Mouse (Mus musculus) olfactory bulb, adult 2 months (tissue): Measurements from ENCODE around the gene Pla2g4f.

Source experiments
- CTCF ChIP-seq: fragments of 200-500 bp; IDR thresholded peaks from 2 replicates; pipeline ENCODE4 v1.5.1; 2012; ENCODE audit warnings: low read depth, mild to moderate bottlenecking, low read length, moderate library complexity; ENCODE audit not compliant: insufficient read depth
- POLR2A ChIP-seq: fragments of 200-500 bp; IDR thresholded peaks from 2 replicates; pipeline ENCODE4 v1.6.1; 2012; ENCODE audit warnings: mild to moderate bottlenecking, low read depth, low read length, moderate library complexity; ENCODE audit not compliant: insufficient read depth

- TF ChIP-seq CTCF (no peak), POLR2A (no peak)
Observed at GRCm38 (mm10) chr2:120285639-120286038, 28.3 kb downstream of the Pla2g4f start.
